Mouse (Mus musculus) lung, adult 2 months (tissue): ENCODE results near the gene Strn4. TPM values are rescaled to one million over a fixed set of nuclear protein-coding genes. Genes with fewer than 3 reads are reported as not detected.

Source experiments
- DNase-seq: peaks from one replicate; pipeline ENCODE4 v3.0.0; 2022
- H3K4me1 ChIP-seq: fragments of 200-500 bp; 2 replicates; pipeline ENCODE4 v1.6.1; 2011; ENCODE audit warnings: low read length; ENCODE audit not compliant: control insufficient read depth, insufficient read depth
- H3K4me3 ChIP-seq: fragments of 200-500 bp; replicated peaks from 2 replicates; pipeline ENCODE3; 2011; ENCODE audit warnings: low read depth, mild to moderate bottlenecking, control low read depth, low read length; ENCODE audit errors: extremely low read depth
- CTCF ChIP-seq: fragments of 200-500 bp; IDR thresholded peaks from 2 replicates; pipeline ENCODE4 v1.5.1; 2011; ENCODE audit warnings: mild to moderate bottlenecking, low read length, control low read depth; ENCODE audit not compliant: insufficient read depth
- POLR2A ChIP-seq: fragments of 200-500 bp; IDR thresholded peaks from 2 replicates; pipeline ENCODE4 v1.6.1; 2011; ENCODE audit warnings: low read depth, mild to moderate bottlenecking, control low read depth, low read length, borderline replicate concordance; ENCODE audit errors: extremely low read depth
- WGBS: fragments of 180-500 bp; shearing (Covaris S2); methylation state at CpG from one replicate; pipeline ENCODE4 v1.1.7; 2018; 5-methylcytosine and 5-hydroxymethylcytosine counted together
- polyA plus RNA-seq: library from polyadenylated mRNA; depleted of rRNA; stranded (reverse); fragments of >200 nt; gene quantifications from 2 replicates; pipeline ENCODE4 v1.2.3, GENCODE M21; 2012

Strn4 gene
- polyA plus RNA-seq, 1 experiment, result 180 TPM

GRCm38 (mm10) chr7:16823734-16824133 is 8.0 kb downstream of the Strn4 start:
- H3K4me3 ChIP-seq, result no peak overlapping the region
- H3K4me1 ChIP-seq, result peaks cover 20% of the 10 kb centered on the region
- TF ChIP-seq CTCF (no peak), POLR2A (no peak)
- no peak for DNase-seq
- 48% methylated on average over 5 of the region's 5 CpGs for WGBS

GRCm38 (mm10) chr7:16825785-16826184 is 10.1 kb downstream of the Strn4 start:
- no peak for DNase-seq

GRCm38 (mm10) chr7:16826571-16826970 is 10.9 kb downstream of the Strn4 start:
- TF ChIP-seq CTCF (no peak), POLR2A (no peak)
- Histone ChIP-seq H3K4me3 (no peak overlapping the region), H3K4me1 (peaks cover 10% of the 10 kb centered on the region)
- no peak for DNase-seq
- 55% methylated on average over 5 of the region's 5 CpGs for WGBS

More at GRCm38 (mm10) chr7:16825785-16826184, 10.1 kb downstream of the Strn4 start:
- TF ChIP-seq POLR2A, result no peak
- TF ChIP-seq CTCF, result peak; percentile 26; the same call in 1 of the 2 replicates
- 63% methylated on average over 10 of the region's 10 CpGs for WGBS
- Histone ChIP-seq H3K4me1 (peaks cover 14% of the 10 kb centered on the region), H3K4me3 (no peak overlapping the region)

- TF ChIP-seq POLR2A (no peak), CTCF (no peak)
- Histone ChIP-seq H3K4me1 (peaks cover 10% of the 10 kb centered on the region), H3K4me3 (no peak overlapping the region)
- DNase-seq, result no peak
- WGBS, result 59% methylated on average over 4 of the region's 4 CpGs
Observed at GRCm38 (mm10) chr7:16827274-16827673, 11.6 kb downstream of the Strn4 start.

GRCm38 (mm10) chr7:16830449-16830848 is 14.8 kb downstream of the Strn4 start:
- TF ChIP-seq POLR2A, result no peak
- no peak for TF ChIP-seq CTCF
- H3K4me1 ChIP-seq, result peaks cover 10% of the 10 kb centered on the region
- no peak overlapping the region for H3K4me3 ChIP-seq
- WGBS, result 53% methylated on average over 9 of the region's 9 CpGs
- DNase-seq, result no peak

DNA sequence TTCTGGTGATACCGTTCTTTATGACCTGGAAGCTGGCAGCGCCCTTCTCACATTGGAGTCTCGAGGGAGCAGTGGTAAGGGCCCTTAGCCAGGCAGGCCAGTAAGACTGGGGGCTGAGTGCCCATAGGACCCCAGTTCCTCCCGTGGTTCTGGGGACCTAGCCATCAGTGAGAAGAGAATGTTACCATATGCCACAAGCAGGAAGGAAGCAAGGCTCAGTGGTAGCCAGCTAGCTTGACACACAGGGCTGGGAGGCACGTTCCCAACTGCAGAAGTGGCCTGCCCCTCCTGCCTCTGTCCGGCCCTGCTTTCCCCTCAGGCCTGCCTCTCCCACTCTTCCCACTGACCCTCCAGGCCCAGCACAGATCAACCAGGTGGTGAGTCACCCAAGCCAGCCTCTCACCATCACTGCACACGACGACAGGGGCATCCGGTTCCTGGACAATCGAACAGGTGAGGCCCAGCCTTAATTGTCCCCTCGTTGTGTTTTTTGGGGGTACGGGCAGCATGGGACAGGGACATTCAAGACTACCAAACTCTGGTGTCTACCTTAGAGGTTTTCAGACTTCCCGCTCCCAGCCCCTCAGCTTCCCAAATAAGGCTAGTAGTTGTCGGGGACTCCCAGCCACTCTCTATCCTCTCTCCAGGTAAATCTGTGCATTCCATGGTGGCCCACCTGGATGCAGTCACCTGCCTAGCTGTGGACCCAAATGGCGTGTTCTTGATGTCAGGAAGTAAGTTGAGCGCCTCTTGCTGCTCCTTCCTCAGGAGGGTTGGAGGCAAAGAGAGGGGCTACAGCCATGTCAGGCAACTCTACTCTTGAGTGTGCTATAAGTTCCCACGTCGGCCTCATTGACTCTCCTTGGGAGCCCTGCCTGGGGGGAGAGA is 22.5 kb downstream of the Strn4 start:
- no peak for DNase-seq
- H3K4me1 ChIP-seq, result peaks cover 10% of the 10 kb centered on the region
- no peak for TF ChIP-seq POLR2A
- no peak for TF ChIP-seq CTCF
- WGBS, result 88% methylated on average over 18 of the region's 18 CpGs
- no peak overlapping the region for H3K4me3 ChIP-seq

DNA sequence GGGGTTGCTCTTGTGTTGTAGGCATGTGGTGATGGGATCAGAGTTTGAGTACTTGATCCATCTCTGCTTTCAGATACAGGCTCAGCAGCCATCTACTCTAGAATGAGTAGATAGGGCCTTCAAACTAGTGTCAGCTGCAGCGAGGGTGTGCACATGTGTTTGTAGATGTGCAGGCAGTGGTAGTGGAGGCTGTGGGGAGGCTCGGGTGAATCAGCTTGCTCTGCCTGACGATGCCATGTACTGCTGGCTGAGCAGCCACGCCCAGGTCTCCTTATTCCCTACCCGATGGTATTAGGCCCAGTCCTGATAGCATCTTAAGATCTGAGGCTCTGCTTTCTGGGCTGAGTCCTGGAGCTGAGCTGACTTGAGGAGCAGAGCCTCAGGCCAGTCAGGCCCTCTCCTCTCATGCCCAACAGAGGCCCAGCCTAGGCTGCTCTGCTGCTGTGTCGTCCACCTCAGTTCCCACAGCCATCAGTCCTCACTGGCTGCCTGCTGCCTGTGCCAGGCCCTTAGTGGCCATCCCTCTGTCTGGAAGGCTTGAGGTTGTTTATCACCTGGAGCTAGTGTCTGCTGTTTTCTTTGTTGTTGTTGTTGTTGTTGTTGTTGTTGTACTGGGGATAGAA is 23.2 kb downstream of the Strn4 start:
- TF ChIP-seq POLR2A, result no peak
- TF ChIP-seq CTCF, result no peak
- DNase-seq, result no peak
- H3K4me1 ChIP-seq, result peaks cover 10% of the 10 kb centered on the region
- H3K4me3 ChIP-seq, result no peak overlapping the region
- WGBS, result 68% methylated on average over 6 of the region's 6 CpGs

DNA sequence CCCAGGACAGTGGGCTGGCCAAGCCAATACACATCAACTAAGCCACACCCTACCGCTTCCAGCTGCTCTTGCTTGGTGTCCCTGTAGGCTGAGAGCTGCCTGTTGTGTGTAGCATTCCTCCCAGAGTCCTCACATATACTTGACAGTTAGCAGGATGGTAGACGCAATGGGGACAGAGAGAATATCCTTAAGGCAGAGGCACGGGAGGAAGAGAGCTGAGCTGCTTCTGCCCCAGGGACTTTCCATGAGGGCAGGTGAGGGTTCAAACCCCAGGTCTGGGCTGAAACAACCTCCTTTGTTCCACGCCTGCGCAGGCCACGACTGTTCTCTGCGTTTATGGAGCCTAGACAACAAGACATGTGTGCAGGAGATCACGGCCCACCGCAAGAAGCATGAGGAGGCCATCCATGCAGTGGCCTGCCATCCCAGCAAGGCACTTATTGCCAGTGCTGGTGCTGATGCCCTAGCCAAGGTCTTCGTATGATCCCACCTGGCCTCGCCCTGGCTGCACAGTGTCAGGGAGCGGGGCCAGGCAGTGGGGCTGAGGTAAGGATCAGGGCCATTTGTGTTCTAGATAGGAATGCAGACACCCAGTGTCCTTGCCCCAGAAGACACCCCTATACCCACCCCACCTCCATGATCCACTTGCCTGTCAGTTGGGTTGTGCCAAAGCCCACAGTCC is 23.9 kb downstream of the Strn4 start:
- peaks cover 10% of the 10 kb centered on the region for H3K4me1 ChIP-seq
- DNase-seq, result no peak
- TF ChIP-seq POLR2A, result no peak
- TF ChIP-seq CTCF, result no peak
- H3K4me3 ChIP-seq, result no peak overlapping the region
- WGBS, result 93% methylated on average over 12 of the region's 12 CpGs

DNA sequence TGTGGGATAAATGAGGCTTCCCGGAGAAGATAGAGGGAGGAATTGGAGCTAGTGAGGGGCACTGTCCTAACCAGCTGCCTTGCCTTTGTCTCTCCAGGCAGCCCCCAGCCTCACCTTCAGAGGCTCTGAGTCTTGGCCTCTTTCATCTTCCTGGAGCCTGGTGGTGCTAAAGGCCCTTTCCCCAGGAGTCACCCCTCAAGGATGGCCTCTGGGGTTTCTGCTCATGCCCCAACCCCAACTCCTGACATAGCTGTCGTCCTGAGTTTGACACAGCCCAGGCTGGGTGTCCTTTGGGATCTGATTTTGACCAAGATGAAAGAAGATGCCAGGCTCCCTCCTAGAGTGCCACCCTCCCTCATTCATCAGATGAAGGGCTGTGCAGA is 24.4 kb downstream of the Strn4 start:
- no peak for TF ChIP-seq CTCF
- TF ChIP-seq POLR2A, result no peak
- H3K4me1 ChIP-seq, result peaks cover 10% of the 10 kb centered on the region
- no peak overlapping the region for H3K4me3 ChIP-seq
- DNase-seq, result no peak
- 86% methylated on average over 2 of the region's 2 CpGs for WGBS

DNA sequence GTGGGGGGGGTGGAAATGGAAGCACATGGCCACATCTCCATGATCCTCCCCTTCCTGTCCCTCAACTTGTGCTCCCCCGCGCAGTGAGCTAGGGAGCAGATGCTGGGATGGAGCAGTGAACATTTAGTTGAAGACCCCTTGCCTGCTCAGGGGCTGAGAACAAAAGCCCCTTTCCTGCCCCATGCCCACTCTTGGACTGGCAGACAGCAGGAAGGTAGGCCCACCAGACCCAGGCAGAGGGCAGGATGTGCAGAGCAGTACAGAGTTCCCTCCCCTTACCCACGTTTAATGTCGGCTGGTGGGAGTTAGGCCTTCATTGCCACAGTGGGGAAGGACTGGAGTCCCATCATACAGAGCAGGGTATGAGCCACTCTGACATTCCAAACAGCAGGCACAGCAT is 25.4 kb downstream of the Strn4 start:
- DNase-seq, result no peak
- Histone ChIP-seq H3K4me1 (peaks cover 10% of the 10 kb centered on the region), H3K4me3 (no peak overlapping the region)
- WGBS, result 51% methylated on average over 4 of the region's 4 CpGs
- TF ChIP-seq CTCF, result no peak
- no peak for TF ChIP-seq POLR2A
